Mouse (Mus musculus) Patski (cell line): ENCODE measurements around the gene Cwf19l2. TPM values are rescaled to one million over a fixed set of nuclear protein-coding genes. Genes with fewer than 3 reads are reported as not detected.
A peak's percentile ranks its signal among the peaks of the same experiment; 100 is the strongest.
"Not testable (repeated sequence)": the region's sequence is repeated elsewhere in the genome, so short reads cannot be mapped to it uniquely, and the experiment has no call there.

Source experiments
- ATAC-seq: fragments of 100-300 bp; one replicate; pipeline ENCODE4 v1.8.0; 2021
- CTCF ChIA-PET: fragments of 350-600 bp; sonication (Branson Sonifier 250); formaldehyde crosslinking; loops from one replicate; lab custom pipeline; 2022; ENCODE audit warnings: inconsistent platforms; lab: Charles Lee
- POLR2A ChIA-PET: fragments of 350-600 bp; sonication (Branson Sonifier 250); formaldehyde crosslinking; loops from one replicate; lab custom pipeline; 2022; ENCODE audit warnings: antibody characterized with exemption, inconsistent platforms; lab: Charles Lee
- DNase-seq: peaks from one replicate; pipeline ENCODE4 v3.0.0-alpha.2; 2011; ENCODE audit warnings: low read depth, low spot score
- H3K27me3 ChIP-seq: fragments of 371-371 bp; one replicate; pipeline ENCODE4 v1.5.1; 2021
- CTCF ChIP-seq: fragments of 100-300 bp; IDR thresholded peaks from one replicate; pipeline ENCODE4 v1.5.1; 2021
- in situ Hi-C: fragments of 300-500 bp; cut with MboI; formaldehyde crosslinking; loops from 3 replicates; pipeline ENCODE4 v1.11.1; 2018; ENCODE audit warnings: low pct_unique_long_range_greater_than_20kb, mixed read lengths
- polyA plus RNA-seq: library from polyadenylated mRNA; unstranded; gene quantifications from one replicate; pipeline ENCODE4 v1.2.3, GENCODE M21; 2021

The Cwf19l2 gene
- 14.0 TPM for polyA plus RNA-seq

GRCm38 (mm10) chr9:3403251-3404208 lies at the start of gene Cwf19l2:
Cwf19l2 (plus strand) TSS chr9:3403592.
- TF ChIP-seq CTCF = peak; percentile 80
- ATAC-seq = peak; percentile 80
- H3K27me3 ChIP-seq = peaks cover 3% of the 10 kb centered on the region
- DNase-seq = peak; percentile 90
- POLR2A ChIA-PET = no interaction called here
- in situ Hi-C loops = loop anchor here (25.0 kb wide), 1 partner anchor 909 kb away; the partner anchor contains the start of genes Aasdhppt and Kbtbd3
- CTCF ChIA-PET = interaction anchor here (1.0 to 1.5 kb wide), 5 partner anchors 12 to 70 kb away, joined by 3 to 7 read pairs (median 3); no protein-coding TSS in a partner anchor

DNA sequence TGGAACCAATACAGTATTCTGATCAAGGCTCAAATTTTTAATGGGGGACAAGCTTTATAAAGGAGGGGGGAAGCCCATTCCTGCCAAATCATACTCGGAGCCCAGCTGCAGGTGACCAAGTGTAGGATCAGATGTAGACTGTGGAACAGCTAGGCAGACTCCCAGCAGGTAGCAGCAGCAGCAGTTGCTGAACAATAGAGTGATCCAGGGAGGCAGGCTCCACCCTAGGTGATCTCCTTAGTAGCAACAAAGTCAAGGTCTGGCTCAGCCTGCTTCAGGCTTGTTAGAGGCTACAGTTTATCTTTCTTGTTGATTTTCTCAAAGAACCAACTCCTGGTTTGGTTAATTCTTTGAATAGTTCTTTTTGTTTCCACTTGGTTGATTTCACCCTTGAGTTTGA lies 27.1 kb upstream of the Cwf19l2 start:
- POLR2A ChIA-PET, CTCF ChIA-PET, in situ Hi-C loops, H3K27me3 ChIP-seq, DNase-seq, ATAC-seq: not testable (repeated sequence)

- peak; percentile 3 for DNase-seq
- ChIA-PET CTCF (no interaction called here), POLR2A (no interaction called here)
- no peak for TF ChIP-seq CTCF
- in situ Hi-C loops = loop anchor here (25.0 kb wide), 1 partner anchor 908 kb away; the partner anchor contains the start of genes Aasdhppt and Kbtbd3
- no peaks in the 10 kb centered on the region for H3K27me3 ChIP-seq
- ATAC-seq = peak; percentile 34
Measured at GRCm38 (mm10) chr9:3404372-3404771, 980 bp downstream of the Cwf19l2 start.

GRCm38 (mm10) chr9:3439555-3440300 lies 36.3 kb downstream of the Cwf19l2 start:
- DNase-seq, H3K27me3 ChIP-seq, ATAC-seq, in situ Hi-C loops: not testable (repeated sequence)
- ChIA-PET CTCF (interaction anchor here (0.7 to 1.2 kb wide), 2 partner anchors 14 to 199 kb away, joined by 3 read pairs; no protein-coding TSS in a partner anchor), POLR2A (interaction anchor here (0.6 to 0.9 kb wide), 2 partner anchors 32 to 41 kb away, joined by 3 read pairs; no protein-coding TSS in a partner anchor)

GRCm38 (mm10) chr9:3471897-3472296 lies 68.5 kb downstream of the Cwf19l2 start:
- ChIA-PET CTCF (interaction anchor here (2.3 kb wide), 1 partner anchor 16 kb away, joined by 5 read pairs; no protein-coding TSS in a partner anchor), POLR2A (interaction anchor here (0.7 kb wide), 1 partner anchor 32 kb away, joined by 3 read pairs; no protein-coding TSS in a partner anchor)
- DNase-seq = no peak
- TF ChIP-seq CTCF = no peak
- H3K27me3 ChIP-seq = no peaks in the 10 kb centered on the region
- in situ Hi-C loops = no loop called here
- no peak for ATAC-seq

- no peaks in the 10 kb centered on the region for H3K27me3 ChIP-seq
- ATAC-seq = no peak
- CTCF ChIA-PET = no interaction called here
- POLR2A ChIA-PET = no interaction called here
- in situ Hi-C loops = loop anchor here (5.0 kb wide), 1 partner anchor 166 kb away; no protein-coding TSS in a partner anchor
- TF ChIP-seq CTCF = no peak
- no peak for DNase-seq
Measured at GRCm38 (mm10) chr9:3518645-3519044, 115.3 kb downstream of the Cwf19l2 start.

DNA sequence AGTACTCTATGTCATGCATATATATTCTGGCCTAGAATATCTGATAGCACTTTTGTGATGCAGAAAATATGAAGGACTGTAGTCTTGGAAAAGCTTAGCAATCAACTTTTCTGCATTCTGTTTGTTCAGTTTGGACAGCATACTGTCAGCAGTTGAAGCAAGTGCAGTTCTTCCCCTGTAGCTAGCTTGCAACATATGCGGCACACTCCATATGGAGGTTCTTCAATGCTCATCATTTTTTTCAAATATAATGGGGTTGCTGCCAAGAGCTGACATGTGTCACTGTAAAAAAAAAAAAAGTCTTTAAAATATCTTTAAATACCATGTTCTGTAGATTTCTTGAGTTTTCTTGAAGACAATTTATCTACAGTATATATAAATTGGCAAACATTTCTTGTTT lies 115.8 kb downstream of the Cwf19l2 start:
- no peaks in the 10 kb centered on the region for H3K27me3 ChIP-seq
- TF ChIP-seq CTCF = no peak
- ChIA-PET CTCF (no interaction called here), POLR2A (no interaction called here)
- ATAC-seq (no peak), DNase-seq (no peak)
- in situ Hi-C loops = loop anchor here (5.0 kb wide), 1 partner anchor 167 kb away; no protein-coding TSS in a partner anchor

GRCm38 (mm10) chr9:3521031-3521430 lies 117.6 kb downstream of the Cwf19l2 start:
- DNase-seq (no peak), ATAC-seq (no peak)
- POLR2A ChIA-PET = no interaction called here
- H3K27me3 ChIP-seq = no peaks in the 10 kb centered on the region
- in situ Hi-C loops = no loop called here
- CTCF ChIA-PET = no interaction called here
- TF ChIP-seq CTCF = no peak

Other genes starting within 250 kb of the Cwf19l2 start
- gene Alkbh8, start 68.5 kb upstream of the Cwf19l2 start, polyA plus RNA-seq = 17.8 TPM
- gene Gucy1a2, start 129.2 kb downstream of the Cwf19l2 start, polyA plus RNA-seq = 1.0 TPM